Comparison of ENCODE assay signal across 13 mouse cellular contexts in the genomic region with DNA sequence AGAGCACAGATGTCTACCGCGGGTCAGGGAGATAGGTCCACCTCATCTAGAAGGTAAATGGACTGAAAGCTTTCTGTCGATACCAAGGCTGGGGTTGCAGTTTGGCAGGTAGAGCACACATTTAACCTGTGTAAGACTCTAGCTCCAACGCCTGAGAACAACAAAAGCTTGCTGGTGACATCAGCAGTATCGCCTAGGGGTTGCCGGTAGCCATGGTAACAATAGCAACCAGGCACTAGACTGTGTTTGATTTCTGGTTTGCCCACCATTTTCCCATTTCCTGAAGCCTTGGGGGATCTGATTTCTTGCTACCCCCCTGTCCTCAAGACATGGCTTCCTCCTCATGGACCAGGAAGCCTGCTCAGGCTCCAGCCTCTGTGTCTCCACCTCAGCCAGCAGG. TPM values are rescaled to one million over a fixed set of nuclear protein-coding genes. Genes with fewer than 3 reads are reported as not detected.
DNase-seq lines count a peak whose midpoint lies in the region; ATAC-seq lines count a peak whose summit lies in the region.
"Had no signal": no experiment of that assay in that cellular context is flagged by ENCODE, and none has a peak within 500 bp of the region (broad histone marks: within the 10 kb centered on the region; RNA-seq: fewer than 3 reads in every experiment).

No protein-coding gene starts in this region.

- peaks cover 40% of the 10 kb centered on the region for H3K4me1 ChIP-seq in hindbrain, embryonic 13.5 days (replicated peaks)
- H3K4me1 ChIP-seq in hindbrain, embryonic 10.5 days (replicated peaks): peaks cover 14% of the 10 kb centered on the region
- peaks cover 13% of the 10 kb centered on the region; the same call in 1 of the 2 replicates for H3K4me1 ChIP-seq in forebrain, embryonic 15.5 days
- H3K4me1 ChIP-seq in limb, embryonic 13.5 days: no peaks in the 10 kb centered on the region; the same call in 1 of the 2 replicates

- H3K4me2 ChIP-seq in hindbrain, embryonic 13.5 days: no peak overlapping the region
- no peak overlapping the region for H3K4me2 ChIP-seq in forebrain, embryonic 15.5 days (replicated peaks)
- no peak overlapping the region for H3K4me2 ChIP-seq in limb, embryonic 13.5 days (replicated peaks)

- H3K27me3 ChIP-seq in hindbrain, embryonic 13.5 days: no peaks in the 10 kb centered on the region
- no peaks in the 10 kb centered on the region for H3K27me3 ChIP-seq in hindbrain, embryonic 10.5 days (ENCODE audit: insufficient read depth, poor library complexity, severe bottlenecking)
- no peaks in the 10 kb centered on the region for H3K27me3 ChIP-seq in forebrain, embryonic 15.5 days
- H3K27me3 ChIP-seq in limb, embryonic 13.5 days: no peaks in the 10 kb centered on the region

- H3K4me3 ChIP-seq in hindbrain, embryonic 13.5 days: no peak overlapping the region
- H3K4me3 ChIP-seq in hindbrain, embryonic 10.5 days: no peak overlapping the region
- no peak overlapping the region for H3K4me3 ChIP-seq in forebrain, embryonic 15.5 days
- no peak overlapping the region for H3K4me3 ChIP-seq in limb, embryonic 13.5 days

- DNase-seq in hindbrain, embryonic 10.5 days (ENCODE audit: low spot score): no peak
- DNase-seq in R1 (ENCODE audit: low read depth, low spot score): peak; percentile 45
- no peak for DNase-seq in adrenal gland, postnatal 14 days
- DNase-seq in urinary bladder, adult 2 months (ENCODE audit: low spot score): no peak
- no peak for DNase-seq in gastrocnemius, postnatal 36 days
- DNase-seq: B cell, adult 2 months; cerebellum, adult 8-10 months; kidney, adult 8-10 months; lung, adult 18-20 months had no signal

- H3K36me3 ChIP-seq in hindbrain, embryonic 13.5 days: peaks cover 89% of the 10 kb centered on the region
- H3K36me3 ChIP-seq in hindbrain, embryonic 10.5 days: peaks cover 96% of the 10 kb centered on the region
- H3K36me3 ChIP-seq in forebrain, embryonic 15.5 days: peaks cover 52% of the 10 kb centered on the region
- peaks cover 98% of the 10 kb centered on the region for H3K36me3 ChIP-seq in limb, embryonic 13.5 days

- ATAC-seq in hindbrain, embryonic 13.5 days (ENCODE audit: low FRiP score): no peak
- ATAC-seq in forebrain, embryonic 15.5 days (replicated peaks): no peak
- ATAC-seq in limb, embryonic 13.5 days (ENCODE audit: low FRiP score, low read depth): no peak

- WGBS in hindbrain, embryonic 13.5 days: 77% methylated on average over 6 of the region's 6 CpGs
- 83% methylated on average over 6 of the region's 6 CpGs for WGBS in hindbrain, embryonic 10.5 days
- WGBS in forebrain, embryonic 15.5 days: 72% methylated on average over 6 of the region's 6 CpGs
- 81% methylated on average over 6 of the region's 6 CpGs for WGBS in limb, embryonic 13.5 days

- H3K9ac ChIP-seq in hindbrain, embryonic 13.5 days: peak overlapping the region; percentile 13; the same call in 1 of the 2 replicates
- no peak overlapping the region for H3K9ac ChIP-seq in forebrain, embryonic 15.5 days (replicated peaks)
- no peak overlapping the region for H3K9ac ChIP-seq in limb, embryonic 13.5 days

- intact Hi-C loops in gastrocnemius, postnatal 36 days (cut with DNase I): no loop called here

- H3K9me3 ChIP-seq in hindbrain, embryonic 13.5 days: no peaks in the 10 kb centered on the region
- H3K9me3 ChIP-seq in hindbrain, embryonic 10.5 days: no peaks in the 10 kb centered on the region
- H3K9me3 ChIP-seq in forebrain, embryonic 15.5 days: no peaks in the 10 kb centered on the region
- H3K9me3 ChIP-seq in limb, embryonic 13.5 days: no peaks in the 10 kb centered on the region

- peak overlapping the region; percentile 66 for H3K27ac ChIP-seq in hindbrain, embryonic 13.5 days
- H3K27ac ChIP-seq in hindbrain, embryonic 10.5 days: no peak overlapping the region
- H3K27ac ChIP-seq in forebrain, embryonic 15.5 days (replicated peaks): 0 out of 2 replicates have a peak overlapping the region, but pooled peaks have one; percentile 9
- 0 out of 2 replicates have a peak overlapping the region, but pooled peaks have one; percentile 6 for H3K27ac ChIP-seq in limb, embryonic 13.5 days
- H3K27ac ChIP-seq: macrophage had no signal

RNA-seq across cellular contexts. Expression of a gene that starts 44.1 kb away (rescaled TPM):
- polyA plus RNA-seq in hindbrain, embryonic 13.5 days (2015; fragmentation: Nextera tagmentation; extraction: Ambion mirVana): 1.3 and 1.6 TPM in 2 replicates
- polyA plus RNA-seq in hindbrain, embryonic 10.5 days (2016; fragmentation: Nextera tagmentation; extraction: Ambion mirVana): 3.7 and 5.0 TPM in 2 replicates
- polyA plus RNA-seq in forebrain, embryonic 15.5 days (2015; fragmentation: Nextera tagmentation; extraction: Ambion mirVana): 0.86 and 0.89 TPM in 2 replicates
- 2.4 and 3.5 TPM in 2 replicates for polyA plus RNA-seq in limb, embryonic 13.5 days (2015; fragmentation: Nextera tagmentation; extraction: Ambion mirVana)
- 3.4 and 8.0 TPM in 2 replicates for total RNA-seq in adrenal gland, postnatal 14 days (2021)
- 7.2 and 9.6 TPM in 2 replicates for polyA plus RNA-seq in urinary bladder, adult 2 months (2012; rRNA removed)
- total RNA-seq in gastrocnemius, postnatal 36 days (2021): under 1 TPM; 0.59 to 0.61 TPM
